Mouse (Mus musculus): ENCODE measurements around the gene Iqck.

- no peak for TF ChIP-seq CTCF (IDR thresholded peaks at IDR 0.05; ENCODE audit: borderline replicate concordance, control insufficient read depth, extremely low read depth, insufficient read depth, low read length, poor library complexity)
- no peak for TF ChIP-seq POLR2A (IDR thresholded peaks at IDR 0.05; ENCODE audit: control insufficient read depth, extremely low read depth, insufficient read depth, low read length, poor library complexity)
These were observed 49.0 kb downstream of the Iqck start for GRCm38 (mm10) chr7:118904530-118904929.
